Mouse (Mus musculus) layer of hippocampus, postnatal 25 days (tissue): ENCODE results near the gene Pcsk7. TPM values are rescaled to one million over a fixed set of nuclear protein-coding genes. Genes with fewer than 3 reads are reported as not detected.

Experiments
- DNase-seq, 2 experiments: peaks; one replicate each; pipeline ENCODE4 v3.0.0; 2022; ENCODE audit warnings: mixed read lengths in 2 of 2, low spot score in 1 of 2; ENCODE audit errors: extremely low spot score in 1 of 2
- microRNA-seq, 2 experiments: library from miRNA; unstranded; fragments of <30 nt; microRNA quantifications; one replicate each; pipeline ENCODE4 v1.2.0; 2021
- total RNA-seq, 2 experiments: library from RNA; stranded (reverse); gene quantifications; 2 replicates each; pipeline ENCODE4 v1.2.3; 2021

Pcsk7 gene
- total RNA-seq, 2 experiments from 2014 or later, result 18.0 to 24.7 TPM

DNA sequence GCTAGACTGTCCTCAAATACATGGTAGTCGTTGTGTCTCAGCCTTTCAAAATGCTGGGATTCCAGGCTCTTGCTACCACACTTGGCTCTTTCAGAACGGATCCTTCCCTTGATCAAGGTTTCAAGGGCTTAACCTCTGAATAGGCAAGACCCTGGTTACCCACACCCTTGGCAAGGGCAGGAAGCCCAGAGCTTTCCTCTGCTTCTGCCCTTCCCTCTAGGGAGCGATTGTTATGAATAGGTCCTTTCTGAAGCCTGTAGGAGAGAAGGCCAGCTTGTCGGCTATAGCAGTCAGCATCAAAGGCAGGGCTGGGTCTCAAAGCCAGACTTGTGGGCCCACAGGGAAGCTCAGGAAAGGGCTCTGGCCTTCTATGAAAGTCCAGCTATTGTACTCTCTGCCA is 52.6 kb downstream of the Pcsk7 start:
- DNase-seq, result no peak

DNA sequence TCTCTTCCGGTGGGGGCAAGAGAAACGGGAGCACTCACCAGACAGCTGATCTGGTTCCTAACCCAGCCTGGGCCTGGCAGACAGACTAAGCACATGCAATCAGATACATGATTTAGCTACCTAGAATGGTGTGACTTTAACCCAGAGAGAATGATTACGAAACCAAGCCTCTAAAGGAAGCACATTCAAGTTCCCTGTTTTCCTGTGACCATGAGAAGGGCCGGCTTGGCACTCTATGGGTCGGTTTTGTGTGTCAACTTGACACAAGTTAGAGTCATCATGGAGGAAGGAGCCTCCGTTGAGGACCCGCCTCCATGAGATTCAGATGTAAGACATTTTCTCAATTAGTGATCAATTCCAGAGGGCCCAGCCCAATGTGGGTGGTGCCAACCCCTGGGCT is 53.4 kb downstream of the Pcsk7 start:
- no peak for DNase-seq

DNA sequence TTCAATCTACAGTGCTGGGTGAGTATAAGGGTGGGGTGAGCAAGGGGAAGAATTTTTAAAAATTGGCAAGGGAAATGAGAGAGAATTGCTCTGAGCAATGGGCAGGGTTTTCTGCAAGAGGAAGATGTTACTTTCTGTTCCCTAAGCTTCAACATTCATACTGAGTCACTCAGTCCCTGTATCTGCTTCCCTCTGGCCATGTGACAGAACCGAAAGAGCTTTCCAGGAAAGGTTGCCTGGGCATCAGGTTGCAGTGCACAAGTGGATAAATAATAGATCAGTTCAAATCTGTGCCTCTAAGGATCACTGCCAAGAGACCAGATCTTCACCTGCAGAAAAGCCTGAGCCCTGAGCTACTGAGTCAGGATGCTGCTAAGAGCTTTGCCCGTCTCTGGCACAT is 55.6 kb downstream of the Pcsk7 start:
- no peak for DNase-seq

DNA sequence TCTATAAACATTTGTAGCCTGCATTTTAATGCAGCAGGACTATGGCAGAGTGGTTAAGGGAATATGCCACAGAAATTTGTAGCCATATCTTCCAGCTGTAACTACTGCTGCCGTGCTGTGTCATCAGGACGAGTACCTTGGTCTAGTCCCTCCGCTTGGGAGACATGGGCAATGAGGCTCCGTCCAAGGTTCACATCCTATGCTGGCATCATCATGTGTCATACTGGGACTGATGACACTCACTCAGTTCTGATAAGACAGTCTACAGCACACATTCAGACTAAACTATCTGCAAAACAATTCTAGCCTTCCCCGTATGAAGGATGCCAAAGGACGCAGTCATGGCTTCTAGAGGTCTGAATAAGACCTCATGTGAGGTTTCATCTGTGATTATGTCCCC is 57.3 kb downstream of the Pcsk7 start:
- no peak for DNase-seq

DNA sequence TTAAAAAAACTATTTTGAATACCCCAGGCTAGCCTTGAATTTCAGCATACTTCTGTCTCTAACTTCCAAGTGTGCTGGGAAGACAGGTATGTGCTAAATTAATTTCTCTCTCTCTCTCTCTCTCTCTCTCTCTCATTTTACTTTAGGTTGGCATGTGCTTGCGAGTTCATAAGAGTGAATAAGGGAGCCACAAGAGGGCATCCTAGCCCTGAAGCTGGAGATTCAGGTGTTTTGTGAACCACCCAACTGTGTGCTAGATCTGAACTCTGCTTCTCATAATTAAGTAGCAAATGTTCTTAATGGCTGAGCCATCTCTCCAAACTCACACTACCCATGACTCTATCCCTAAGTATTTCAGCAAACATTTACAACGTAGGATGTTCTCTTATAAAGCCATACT is 70.6 kb downstream of the Pcsk7 start:
- no peak for DNase-seq

Small RNAs within 50 kb of the gene (microRNA-seq; reads per million reads assigned to microRNA genes)
- 0.37 to 0.40 reads per million in 2 experiments for gene Mir7087

Other genes starting within 250 kb of the Pcsk7 start
- 10 to 100 TPM in 1 of 2 experiments, 1 to 10 TPM in 1; 9.0 to 14.8 TPM for gene Cep164, start 77.8 kb upstream of the Pcsk7 start, total RNA-seq
- gene Bace1, start 67.9 kb upstream of the Pcsk7 start, total RNA-seq, result 100 to 1,000 TPM in 1 of 2 experiments, 10 to 100 TPM in 1; 95.4 to 107 TPM
- 10 to 100 TPM; 63.6 to 69.3 TPM for gene Rnf214, start 414 bp downstream of the Pcsk7 start, total RNA-seq
- gene Tagln, start 29.6 kb downstream of the Pcsk7 start, total RNA-seq, result 10 to 100 TPM in 1 of 2 experiments, 1 to 10 TPM in 1; 9.9 to 13.0 TPM
- 10 to 100 TPM; 89.2 to 97.9 TPM for gene Sidt2, start 48.8 kb downstream of the Pcsk7 start, total RNA-seq
- gene Pafah1b2, start 106.2 kb downstream of the Pcsk7 start, total RNA-seq, result 100 to 1,000 TPM; 212 to 221 TPM
- gene Sik3, start 106.3 kb downstream of the Pcsk7 start, total RNA-seq, result 100 to 1,000 TPM; 136 to 138 TPM